Mouse (Mus musculus) midbrain, embryonic 11.5 days (tissue): ENCODE measurements around the gene Sirt5. TPM values are rescaled to one million over a fixed set of nuclear protein-coding genes. Genes with fewer than 3 reads are reported as not detected.

Experiments used
- ATAC-seq: fragments of 200-750 bp; cut with Nextera tagmentation; 2 replicates; pipeline ENCODE4 v1.8.0; 2017; ENCODE audit warnings: moderate TSS enrichment, moderate library complexity; ENCODE audit not compliant: low FRiP score
- DNase-seq: peaks from one replicate; pipeline ENCODE4 v3.0.0; 2015; ENCODE audit warnings: low spot score; ENCODE audit errors: missing footprints
- H3K27ac ChIP-seq: fragments of 300-500 bp; sonication (generic); 2 replicates; pipeline ENCODE4 v1.5.1; 2014; ENCODE audit warnings: low read depth, low read length
- H3K27me3 ChIP-seq: fragments of 300-500 bp; sonication (generic); 2 replicates; pipeline ENCODE4 v1.6.1; 2014; ENCODE audit warnings: mild to moderate bottlenecking, low read length, moderate library complexity, mixed read lengths; ENCODE audit not compliant: control insufficient read depth, insufficient read depth
- H3K36me3 ChIP-seq: fragments of 300-500 bp; sonication (generic); 2 replicates; pipeline ENCODE4 v1.6.1; 2014; ENCODE audit warnings: mild to moderate bottlenecking, low read length, moderate library complexity, mixed read lengths; ENCODE audit not compliant: control insufficient read depth, insufficient read depth
- H3K4me1 ChIP-seq: fragments of 300-500 bp; sonication (generic); 2 replicates; pipeline ENCODE4 v1.6.1; 2014; ENCODE audit warnings: low read length; ENCODE audit not compliant: control insufficient read depth, insufficient read depth
- H3K4me2 ChIP-seq: fragments of 300-500 bp; sonication (generic); 2 replicates; pipeline ENCODE4 v1.6.1; 2014; ENCODE audit warnings: mild to moderate bottlenecking, moderate library complexity
- H3K4me3 ChIP-seq: fragments of 300-500 bp; sonication (generic); 2 replicates; pipeline ENCODE4 v1.5.1; 2014; ENCODE audit warnings: low read depth, low read length
- H3K9ac ChIP-seq: fragments of 300-500 bp; sonication (generic); 2 replicates; pipeline ENCODE4 v1.6.1; 2014; ENCODE audit warnings: low read length
- H3K9me3 ChIP-seq: fragments of 300-500 bp; sonication (generic); 2 replicates; pipeline ENCODE4 v1.6.1; 2016; ENCODE audit warnings: low read length; ENCODE audit not compliant: control insufficient read depth
- WGBS: fragments of 180-500 bp; shearing (Covaris S2); extraction: QIAGEN DNeasy Blood & Tissue Kit; methylation state at CpG from one replicate; pipeline ENCODE4 v1.1.7; 2014; 5-methylcytosine and 5-hydroxymethylcytosine counted together
- polyA plus RNA-seq: library from polyadenylated mRNA; unstranded; fragments of >200 nt; fragmentation: Nextera tagmentation; extraction: Ambion mirVana; gene quantifications from 2 replicates; pipeline ENCODE4 v1.2.1, GENCODE M21; 2014

Sirt5 gene
- polyA plus RNA-seq, 1 experiment from 2014 or later: 26.6 TPM

GRCm38 (mm10) chr13:43362353-43362752, 2.9 kb upstream of the Sirt5 start:
- peaks cover 4% of the 10 kb centered on the region for H3K4me1 ChIP-seq
- H3K27me3 ChIP-seq: no peaks in the 10 kb centered on the region
- H3K4me2 ChIP-seq: no peak overlapping the region
- WGBS: 83% methylated on average over 9 of the region's 9 CpGs
- H3K9ac ChIP-seq: no peak overlapping the region
- no peaks in the 10 kb centered on the region for H3K9me3 ChIP-seq
- ATAC-seq (no peak), DNase-seq (peak; percentile 21)
- H3K27ac ChIP-seq: no peak overlapping the region
- no peaks in the 10 kb centered on the region for H3K36me3 ChIP-seq
- H3K4me3 ChIP-seq: no peak overlapping the region

GRCm38 (mm10) chr13:43365825-43366184, 509 bp downstream of the Sirt5 start:
- Histone ChIP-seq H3K4me3 (peak overlapping the region; percentile 53), H3K9me3 (no peaks in the 10 kb centered on the region), H3K36me3 (no peaks in the 10 kb centered on the region; the same call in 1 of the 2 replicates), H3K4me1 (peaks cover 4% of the 10 kb centered on the region), H3K9ac (peak overlapping the region; percentile 82), H3K27ac (peak overlapping the region; percentile 40; the same call in 1 of the 2 replicates), H3K4me2 (peak overlapping the region; percentile 76), H3K27me3 (no peaks in the 10 kb centered on the region)
- ATAC-seq (no peak; the same call in 1 of the 2 replicates), DNase-seq (no peak)
- 14% methylated on average over 11 of the region's 11 CpGs for WGBS

- peak; percentile 10 for DNase-seq
- WGBS: 95% methylated on average over 6 of the region's 6 CpGs
- H3K36me3 ChIP-seq: peaks cover 10% of the 10 kb centered on the region
- no peak overlapping the region for H3K4me3 ChIP-seq
- H3K9ac ChIP-seq: no peak overlapping the region
- no peak overlapping the region for H3K4me2 ChIP-seq
- no peak overlapping the region for H3K27ac ChIP-seq
- peaks cover 4% of the 10 kb centered on the region for H3K4me1 ChIP-seq
- H3K9me3 ChIP-seq: no peaks in the 10 kb centered on the region
- no peak for ATAC-seq
- no peaks in the 10 kb centered on the region for H3K27me3 ChIP-seq
Measured at GRCm38 (mm10) chr13:43370063-43370462, 4.8 kb downstream of the Sirt5 start.

- no peak overlapping the region for H3K4me2 ChIP-seq
- no peaks in the 10 kb centered on the region for H3K4me1 ChIP-seq
- 100% methylated on average over 1 of the region's 1 CpGs for WGBS
- ATAC-seq (no peak), DNase-seq (peak; percentile 21)
- peaks cover 10% of the 10 kb centered on the region for H3K36me3 ChIP-seq
- H3K9me3 ChIP-seq: no peaks in the 10 kb centered on the region
- no peak overlapping the region for H3K9ac ChIP-seq
- H3K27ac ChIP-seq: no peak overlapping the region
- no peaks in the 10 kb centered on the region for H3K27me3 ChIP-seq
- no peak overlapping the region for H3K4me3 ChIP-seq
Measured at GRCm38 (mm10) chr13:43372892-43373291, 7.6 kb downstream of the Sirt5 start.

GRCm38 (mm10) chr13:43374205-43374604, 8.9 kb downstream of the Sirt5 start:
- Histone ChIP-seq H3K4me1 (no peaks in the 10 kb centered on the region), H3K27me3 (no peaks in the 10 kb centered on the region), H3K4me2 (no peak overlapping the region), H3K36me3 (peaks cover 10% of the 10 kb centered on the region), H3K4me3 (no peak overlapping the region), H3K9ac (no peak overlapping the region), H3K9me3 (no peaks in the 10 kb centered on the region), H3K27ac (no peak overlapping the region)
- ATAC-seq: no peak
- DNase-seq: peak; percentile 67
- WGBS: 87% methylated on average over 10 of the region's 10 CpGs

GRCm38 (mm10) chr13:43374918-43375432, 9.7 kb downstream of the Sirt5 start:
- Histone ChIP-seq H3K4me3 (no peak overlapping the region), H3K27ac (no peak overlapping the region), H3K4me1 (no peaks in the 10 kb centered on the region), H3K36me3 (peaks cover 10% of the 10 kb centered on the region), H3K9ac (no peak overlapping the region), H3K9me3 (no peaks in the 10 kb centered on the region), H3K4me2 (no peak overlapping the region), H3K27me3 (no peaks in the 10 kb centered on the region)
- ATAC-seq (no peak), DNase-seq (peak; percentile 31)
- WGBS: 69% methylated on average over 2 of the region's 2 CpGs

GRCm38 (mm10) chr13:43379989-43380388, 14.7 kb downstream of the Sirt5 start:
- Histone ChIP-seq H3K4me3 (no peak overlapping the region), H3K27me3 (no peaks in the 10 kb centered on the region), H3K27ac (no peak overlapping the region), H3K36me3 (no peaks in the 10 kb centered on the region), H3K9me3 (no peaks in the 10 kb centered on the region), H3K4me2 (no peak overlapping the region), H3K9ac (no peak overlapping the region), H3K4me1 (no peaks in the 10 kb centered on the region)
- no peak for DNase-seq
- WGBS: 93% methylated on average over 3 of the region's 3 CpGs
- no peak for ATAC-seq

- no peaks in the 10 kb centered on the region for H3K9me3 ChIP-seq
- H3K27me3 ChIP-seq: no peaks in the 10 kb centered on the region
- no peaks in the 10 kb centered on the region for H3K4me1 ChIP-seq
- ATAC-seq (no peak), DNase-seq (no peak)
- H3K9ac ChIP-seq: no peak overlapping the region
- H3K4me3 ChIP-seq: no peak overlapping the region
- no peak overlapping the region for H3K4me2 ChIP-seq
- H3K36me3 ChIP-seq: no peaks in the 10 kb centered on the region
- H3K27ac ChIP-seq: no peak overlapping the region
- WGBS: 92% methylated on average over 10 of the region's 10 CpGs
Measured at GRCm38 (mm10) chr13:43385321-43385720, 20.0 kb downstream of the Sirt5 start.

- Histone ChIP-seq H3K36me3 (0 out of 2 replicates have a peak, but pooled peaks cover 3% of the 10 kb centered on the region), H3K9ac (no peak overlapping the region), H3K4me3 (peak overlapping the region; percentile 82), H3K9me3 (no peaks in the 10 kb centered on the region; the same call in 1 of the 2 replicates), H3K4me1 (peaks cover 6% of the 10 kb centered on the region; the same call in 1 of the 2 replicates), H3K4me2 (peak overlapping the region; percentile 73; the same call in 1 of the 2 replicates), H3K27ac (no peak overlapping the region; the same call in 1 of the 2 replicates), H3K27me3 (no peaks in the 10 kb centered on the region)
- ATAC-seq (no peak), DNase-seq (no peak)
- 54% methylated on average over 13 of the region's 17 CpGs for WGBS
Measured at GRCm38 (mm10) chr13:43397700-43398296, 32.5 kb downstream of the Sirt5 start.
